Mouse (Mus musculus) stomach, embryonic 16.5 days (tissue): Measurements from ENCODE around the gene Ensa. TPM values are rescaled to one million over a fixed set of nuclear protein-coding genes. Genes with fewer than 3 reads are reported as not detected.

ENCODE experiments used
- ATAC-seq: fragments of 200-750 bp; cut with Nextera tagmentation; 2 replicates; pipeline ENCODE4 v1.8.0; 2017; ENCODE audit warnings: moderate number of reproducible peaks, moderate TSS enrichment; ENCODE audit not compliant: insufficient read depth, low FRiP score
- H3K27ac ChIP-seq: fragments of 300-500 bp; sonication (generic); 2 replicates; pipeline ENCODE4 v1.5.1; 2014; ENCODE audit warnings: low read length
- H3K27me3 ChIP-seq: fragments of 300-500 bp; sonication (generic); 2 replicates; pipeline ENCODE4 v1.6.1; 2014; ENCODE audit warnings: low read length, control low read depth, mixed read lengths; ENCODE audit not compliant: control insufficient read depth, insufficient read depth
- H3K36me3 ChIP-seq: fragments of 300-500 bp; sonication (generic); 2 replicates; pipeline ENCODE4 v1.6.1; 2014; ENCODE audit warnings: low read length; ENCODE audit not compliant: control insufficient read depth, insufficient read depth
- H3K4me1 ChIP-seq: fragments of 300-500 bp; sonication (generic); 2 replicates; pipeline ENCODE4 v1.6.1; 2014; ENCODE audit warnings: low read length, control low read depth, mixed read lengths; ENCODE audit not compliant: control insufficient read depth, insufficient read depth
- H3K4me2 ChIP-seq: fragments of 300-500 bp; sonication (generic); 2 replicates; pipeline ENCODE4 v1.6.1; 2014; ENCODE audit warnings: low read depth, low read length, mixed read lengths
- H3K4me3 ChIP-seq: fragments of 300-500 bp; sonication (generic); replicated peaks from 2 replicates; pipeline ENCODE4 v1.5.1; 2014; ENCODE audit warnings: mild to moderate bottlenecking, low read length
- H3K9ac ChIP-seq: fragments of 300-500 bp; sonication (generic); 2 replicates; pipeline ENCODE4 v1.6.1; 2014; ENCODE audit warnings: low read length
- H3K9me3 ChIP-seq: fragments of 300-500 bp; sonication (generic); replicated peaks from 2 replicates; pipeline ENCODE4 v1.6.1; 2016; ENCODE audit warnings: low read length, control low read depth; ENCODE audit not compliant: control insufficient read depth
- WGBS: fragments of 180-500 bp; shearing (Covaris S2); extraction: QIAGEN DNeasy Blood & Tissue Kit; methylation state at CpG from one replicate; pipeline ENCODE4 v1.1.7; 2014; 5-methylcytosine and 5-hydroxymethylcytosine counted together
- polyA plus RNA-seq: library from polyadenylated mRNA; unstranded; fragments of >200 nt; fragmentation: Nextera tagmentation; extraction: Ambion mirVana; gene quantifications from 2 replicates; pipeline ENCODE4 v1.2.1, GENCODE M21; 2015

Gene Ensa
- polyA plus RNA-seq, 1 experiment from 2014 or later, result 70.3 TPM

- Histone ChIP-seq H3K27me3 (no peaks in the 10 kb centered on the region), H3K4me2 (no peak overlapping the region), H3K9me3 (no peaks in the 10 kb centered on the region), H3K4me1 (peaks cover 36% of the 10 kb centered on the region), H3K9ac (no peak overlapping the region), H3K36me3 (no peaks in the 10 kb centered on the region), H3K27ac (no peak overlapping the region), H3K4me3 (no peak overlapping the region)
- ATAC-seq, result no peak
- WGBS, result 87% methylated on average over 8 of the region's 8 CpGs
Observed at GRCm38 (mm10) chr3:95679551-95679950, 54.8 kb downstream of the Ensa start.

- Histone ChIP-seq H3K27me3 (no peaks in the 10 kb centered on the region), H3K4me1 (peaks cover 25% of the 10 kb centered on the region), H3K36me3 (no peaks in the 10 kb centered on the region), H3K4me2 (no peak overlapping the region), H3K9ac (no peak overlapping the region; the same call in 1 of the 2 replicates), H3K27ac (no peak overlapping the region), H3K4me3 (no peak overlapping the region), H3K9me3 (no peaks in the 10 kb centered on the region)
- WGBS, result 79% methylated on average over 6 of the region's 6 CpGs
- ATAC-seq, result no peak
Observed at GRCm38 (mm10) chr3:95680673-95681072, 55.9 kb downstream of the Ensa start.

- whole genome bisulfite sequencing, result 38% methylated on average over 11 of the region's 11 CpGs
- Histone ChIP-seq H3K4me2 (no peak overlapping the region), H3K4me3 (no peak overlapping the region), H3K9ac (no peak overlapping the region; the same call in 1 of the 2 replicates), H3K4me1 (peaks cover 25% of the 10 kb centered on the region), H3K27ac (no peak overlapping the region), H3K36me3 (no peaks in the 10 kb centered on the region), H3K27me3 (no peaks in the 10 kb centered on the region), H3K9me3 (no peaks in the 10 kb centered on the region)
- ATAC-seq, result no peak
Observed at GRCm38 (mm10) chr3:95681365-95681764, 56.6 kb downstream of the Ensa start.

Other genes with a start within 250 kb of the Ensa start
- gene 4930558C23Rik, start 222.2 kb upstream of the Ensa start, polyA plus RNA-seq, result 0.63 TPM in 1 of 2 replicates, not detected in the other
- gene Arnt, start 190.6 kb upstream of the Ensa start, polyA plus RNA-seq, result 46.5 and 47.8 TPM in 2 replicates
- 15.6 and 16.7 TPM in 2 replicates for gene Ctsk, start 125.7 kb upstream of the Ensa start, polyA plus RNA-seq
- gene Ctss, start 98.2 kb upstream of the Ensa start, polyA plus RNA-seq, result 28.9 and 32.4 TPM in 2 replicates
- gene Hormad1, start 65.3 kb upstream of the Ensa start, polyA plus RNA-seq, result not detected in 2 replicates
- 37.4 and 39.5 TPM in 2 replicates for gene Golph3l, start 36.1 kb upstream of the Ensa start, polyA plus RNA-seq
- gene Mcl1, start 33.8 kb downstream of the Ensa start, polyA plus RNA-seq, result 16.5 and 20.5 TPM in 2 replicates
- gene Adamtsl4, start 62.9 kb downstream of the Ensa start, polyA plus RNA-seq, result 13.3 and 20.5 TPM in 2 replicates
- gene Ecm1, start 114.6 kb downstream of the Ensa start, polyA plus RNA-seq, result 110 and 228 TPM in 2 replicates
- gene Tars2, start 135.2 kb downstream of the Ensa start, polyA plus RNA-seq, result 48.1 and 52.1 TPM in 2 replicates
- 18.8 and 20.3 TPM in 2 replicates for gene Rprd2, start 193.9 kb downstream of the Ensa start, polyA plus RNA-seq
- 41.1 and 44.8 TPM in 2 replicates for gene Prpf3, start 230.9 kb downstream of the Ensa start, polyA plus RNA-seq
- 290 and 321 TPM in 2 replicates for gene Mrps21, start 246.5 kb downstream of the Ensa start, polyA plus RNA-seq